Mouse (Mus musculus): ENCODE measurements at regions not wholly inside any gene's neighbourhood (a gene's known extent, or its start where the extent isn't known, plus 50 kb on each side); places are given as distances from the start of the nearest gene placed in this dataset.

DNA sequence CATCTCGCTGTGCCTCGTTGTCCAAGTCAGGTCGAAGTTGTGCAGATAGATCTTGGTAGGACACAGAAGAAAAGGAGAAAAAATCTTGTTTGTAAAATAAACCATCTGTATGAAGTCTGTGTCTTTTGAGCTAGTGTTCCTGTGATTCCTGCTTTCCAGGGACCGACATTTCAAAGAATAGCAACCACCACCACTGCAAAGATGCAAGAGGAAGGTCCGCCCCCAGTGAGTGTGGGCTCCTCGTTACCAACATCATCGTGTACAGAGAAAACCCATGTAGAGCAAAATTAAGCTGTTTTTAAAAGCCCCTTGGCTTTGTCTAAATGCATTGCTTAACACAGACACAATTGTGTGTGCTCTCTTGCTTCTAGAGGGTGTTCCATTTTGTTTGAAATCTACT is 218.2 kb downstream of the Enc1 start:
- 92% methylated on average over 7 of the region's 7 CpGs for WGBS
- no peak overlapping the region for H3K9ac ChIP-seq (ENCODE audit: low read depth, low read length)
- H3K9me3 ChIP-seq (replicated peaks; ENCODE audit: control insufficient read depth, low read length, poor library complexity, severe bottlenecking) = no peaks in the 10 kb centered on the region
- no peaks in the 10 kb centered on the region for H3K27me3 ChIP-seq (ENCODE audit: control insufficient read depth, insufficient read depth, low read depth, low read length)
- no peaks in the 10 kb centered on the region for H3K36me3 ChIP-seq (ENCODE audit: control insufficient read depth, insufficient read depth, low read length)
- ATAC-seq = no peak
- no peak overlapping the region for H3K27ac ChIP-seq (ENCODE audit: low read length)
- no peak overlapping the region for H3K4me3 ChIP-seq (ENCODE audit: low read depth, low read length)
- no peak overlapping the region for H3K4me2 ChIP-seq (ENCODE audit: low read length)
- H3K4me1 ChIP-seq (ENCODE audit: control insufficient read depth, insufficient read depth, low read length) = no peaks in the 10 kb centered on the region

- 31% methylated on average over 6 of the region's 6 CpGs for WGBS
- Histone ChIP-seq H3K27ac (ENCODE audit: low read length) (no peak overlapping the region), H3K4me3 (ENCODE audit: low read depth, low read length) (no peak overlapping the region), H3K4me2 (ENCODE audit: low read length) (no peak overlapping the region), H3K9ac (ENCODE audit: low read depth, low read length) (no peak overlapping the region), H3K9me3 (replicated peaks; ENCODE audit: control insufficient read depth, low read length, poor library complexity, severe bottlenecking) (no peaks in the 10 kb centered on the region), H3K27me3 (ENCODE audit: control insufficient read depth, insufficient read depth, low read depth, low read length) (no peaks in the 10 kb centered on the region), H3K36me3 (ENCODE audit: control insufficient read depth, insufficient read depth, low read length) (no peaks in the 10 kb centered on the region), H3K4me1 (ENCODE audit: control insufficient read depth, insufficient read depth, low read length) (no peaks in the 10 kb centered on the region)
- ATAC-seq = no peak
Observed at GRCm38 (mm10) chr13:97455961-97456360, 215.1 kb downstream of the Enc1 start.

DNA sequence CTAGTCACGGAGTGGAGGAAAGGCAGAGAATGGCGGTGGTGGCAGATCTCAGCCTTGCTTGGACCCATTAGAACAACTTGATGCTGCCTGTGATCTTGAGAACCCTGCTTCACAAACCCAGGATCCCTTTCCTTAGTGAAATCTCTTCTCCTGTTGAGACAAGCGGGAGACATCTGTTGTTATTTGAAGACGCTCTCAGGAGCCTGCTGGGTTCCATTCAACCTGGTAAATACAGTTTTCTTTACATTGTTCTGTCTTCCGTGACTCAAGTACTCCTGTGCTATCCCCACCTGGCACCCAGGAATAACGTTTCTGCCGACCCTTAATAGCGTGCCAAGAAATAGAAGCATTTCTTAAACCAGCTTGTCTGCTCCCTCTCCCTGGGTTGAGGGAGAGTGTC is 213.8 kb downstream of the Enc1 start:
- Histone ChIP-seq H3K4me3 (ENCODE audit: low read depth, low read length) (no peak overlapping the region), H3K9me3 (replicated peaks; ENCODE audit: control insufficient read depth, low read length, poor library complexity, severe bottlenecking) (no peaks in the 10 kb centered on the region), H3K27ac (ENCODE audit: low read length) (no peak overlapping the region), H3K27me3 (ENCODE audit: control insufficient read depth, insufficient read depth, low read depth, low read length) (no peaks in the 10 kb centered on the region), H3K36me3 (ENCODE audit: control insufficient read depth, insufficient read depth, low read length) (no peaks in the 10 kb centered on the region), H3K4me2 (ENCODE audit: low read length) (no peak overlapping the region), H3K9ac (ENCODE audit: low read depth, low read length) (no peak overlapping the region), H3K4me1 (ENCODE audit: control insufficient read depth, insufficient read depth, low read length) (no peaks in the 10 kb centered on the region)
- no peak for ATAC-seq
- 69% methylated on average over 8 of the region's 8 CpGs for WGBS

GRCm38 (mm10) chr13:97453469-97453868 is 212.6 kb downstream of the Enc1 start:
- ATAC-seq = no peak
- 68% methylated on average over 6 of the region's 6 CpGs for WGBS
- no peak overlapping the region for H3K4me3 ChIP-seq (ENCODE audit: low read depth, low read length)

GRCm38 (mm10) chr13:97453090-97453430 is 212.2 kb downstream of the Enc1 start:
- no peak for ATAC-seq
- no peaks in the 10 kb centered on the region for H3K4me1 ChIP-seq (ENCODE audit: control insufficient read depth, insufficient read depth, low read length)
- WGBS = 21% methylated on average over 5 of the region's 5 CpGs
- no peak overlapping the region for H3K27ac ChIP-seq (ENCODE audit: low read length)
- no peak overlapping the region for H3K4me2 ChIP-seq (ENCODE audit: low read length)
- no peaks in the 10 kb centered on the region for H3K36me3 ChIP-seq (ENCODE audit: control insufficient read depth, insufficient read depth, low read length)
- no peak overlapping the region for H3K4me3 ChIP-seq (ENCODE audit: low read depth, low read length)
- H3K9ac ChIP-seq (ENCODE audit: low read depth, low read length) = no peak overlapping the region
- H3K27me3 ChIP-seq (ENCODE audit: control insufficient read depth, insufficient read depth, low read depth, low read length) = no peaks in the 10 kb centered on the region
- H3K9me3 ChIP-seq (replicated peaks; ENCODE audit: control insufficient read depth, low read length, poor library complexity, severe bottlenecking) = no peaks in the 10 kb centered on the region

More at GRCm38 (mm10) chr13:97453469-97453868, 212.6 kb downstream of the Enc1 start:
- no peak overlapping the region for H3K4me2 ChIP-seq (ENCODE audit: low read length)
- H3K9ac ChIP-seq (ENCODE audit: low read depth, low read length) = no peak overlapping the region
- no peaks in the 10 kb centered on the region for H3K9me3 ChIP-seq (replicated peaks; ENCODE audit: control insufficient read depth, low read length, poor library complexity, severe bottlenecking)
- H3K27ac ChIP-seq (ENCODE audit: low read length) = no peak overlapping the region
- no peaks in the 10 kb centered on the region for H3K4me1 ChIP-seq (ENCODE audit: control insufficient read depth, insufficient read depth, low read length)
- H3K27me3 ChIP-seq (ENCODE audit: control insufficient read depth, insufficient read depth, low read depth, low read length) = no peaks in the 10 kb centered on the region
- no peaks in the 10 kb centered on the region for H3K36me3 ChIP-seq (ENCODE audit: control insufficient read depth, insufficient read depth, low read length)

DNA sequence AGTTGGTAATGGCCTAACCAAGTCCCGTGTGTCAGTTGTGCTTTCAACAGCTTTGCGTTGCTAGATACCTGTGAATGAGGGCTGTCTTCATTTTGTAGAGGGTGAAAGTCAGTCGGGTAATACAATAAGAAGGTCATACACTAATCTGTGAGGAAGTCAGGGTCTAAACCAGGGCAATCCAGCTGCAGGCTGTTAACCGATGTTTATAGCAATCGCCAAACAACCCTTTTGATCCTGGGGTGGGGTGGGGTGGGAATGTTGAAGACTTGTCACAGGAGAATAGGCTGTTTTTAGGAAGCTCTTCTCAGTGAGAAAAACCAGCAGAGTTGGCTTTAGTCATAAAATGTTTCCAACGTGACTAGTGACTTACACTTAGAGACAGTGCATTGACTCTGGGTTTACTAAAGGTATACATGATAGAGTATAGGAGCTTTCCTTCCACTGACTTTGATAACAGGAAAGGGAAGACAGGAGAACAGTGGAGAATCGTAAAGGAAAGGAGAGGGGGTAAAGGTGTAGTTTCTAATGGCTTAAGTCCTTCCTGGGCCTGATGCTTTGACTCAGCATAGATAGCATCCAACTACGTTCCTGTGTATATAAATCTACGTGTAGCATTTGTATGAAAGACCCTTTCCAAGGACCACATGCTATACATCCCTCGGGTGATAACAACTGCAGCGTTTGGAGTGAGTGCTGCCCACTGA is 211.6 kb downstream of the Enc1 start:
- WGBS = 54% methylated on average over 11 of the region's 11 CpGs
- Histone ChIP-seq H3K9me3 (replicated peaks; ENCODE audit: control insufficient read depth, low read length, poor library complexity, severe bottlenecking) (no peaks in the 10 kb centered on the region), H3K27me3 (ENCODE audit: control insufficient read depth, insufficient read depth, low read depth, low read length) (no peaks in the 10 kb centered on the region), H3K27ac (ENCODE audit: low read length) (no peak overlapping the region), H3K4me1 (ENCODE audit: control insufficient read depth, insufficient read depth, low read length) (no peaks in the 10 kb centered on the region), H3K36me3 (ENCODE audit: control insufficient read depth, insufficient read depth, low read length) (no peaks in the 10 kb centered on the region), H3K4me2 (ENCODE audit: low read length) (no peak overlapping the region), H3K9ac (ENCODE audit: low read depth, low read length) (no peak overlapping the region), H3K4me3 (ENCODE audit: low read depth, low read length) (no peak overlapping the region)
- ATAC-seq = no peak

DNA sequence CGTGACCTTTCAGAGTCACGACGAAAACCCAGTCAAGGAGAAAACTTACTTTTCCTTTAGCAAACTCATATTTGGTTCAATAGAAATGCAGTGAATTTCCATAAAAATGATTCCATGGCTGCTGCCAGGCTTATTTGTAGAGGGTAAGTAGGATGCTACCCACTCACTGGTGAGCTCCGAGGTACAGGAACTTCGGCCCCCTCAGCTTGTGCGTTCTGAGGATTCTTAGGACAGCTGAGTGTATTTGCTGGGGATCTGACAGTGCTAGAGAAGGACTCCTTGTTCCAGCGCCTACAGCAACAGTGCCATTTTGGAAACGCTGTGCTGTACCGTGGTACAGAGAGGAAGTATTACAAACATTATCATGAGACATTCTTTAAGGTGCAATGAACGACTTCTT is 210.4 kb downstream of the Enc1 start:
- Histone ChIP-seq H3K27me3 (ENCODE audit: control insufficient read depth, insufficient read depth, low read depth, low read length) (no peaks in the 10 kb centered on the region), H3K9ac (ENCODE audit: low read depth, low read length) (no peak overlapping the region), H3K4me1 (ENCODE audit: control insufficient read depth, insufficient read depth, low read length) (no peaks in the 10 kb centered on the region), H3K9me3 (replicated peaks; ENCODE audit: control insufficient read depth, low read length, poor library complexity, severe bottlenecking) (no peaks in the 10 kb centered on the region), H3K36me3 (ENCODE audit: control insufficient read depth, insufficient read depth, low read length) (no peaks in the 10 kb centered on the region), H3K4me3 (ENCODE audit: low read depth, low read length) (no peak overlapping the region), H3K4me2 (ENCODE audit: low read length) (no peak overlapping the region), H3K27ac (ENCODE audit: low read length) (no peak overlapping the region)
- no peak for ATAC-seq
- WGBS = 82% methylated on average over 10 of the region's 10 CpGs

DNA sequence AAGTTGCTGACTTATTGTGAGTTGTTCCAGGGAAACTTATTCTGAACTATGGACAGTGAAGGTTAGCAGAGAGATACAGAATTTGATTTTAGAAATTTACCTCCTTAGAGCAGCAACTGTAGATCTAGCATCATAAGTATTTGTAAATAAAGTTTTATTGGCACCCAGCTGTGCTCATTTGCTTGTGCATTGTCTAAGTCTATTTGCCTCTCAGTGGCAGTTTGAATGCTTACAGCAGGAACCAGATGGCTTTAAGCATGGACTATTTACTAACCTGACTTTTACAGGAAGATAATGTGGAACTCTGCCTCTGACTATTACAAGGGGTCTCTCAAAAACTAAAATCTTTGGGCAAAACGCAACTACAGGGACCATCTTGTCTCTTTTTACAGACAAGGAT is 207.2 kb downstream of the Enc1 start:
- H3K4me2 ChIP-seq (ENCODE audit: low read length) = no peak overlapping the region
- no peak overlapping the region for H3K27ac ChIP-seq (ENCODE audit: low read length)
- H3K9me3 ChIP-seq (replicated peaks; ENCODE audit: control insufficient read depth, low read length, poor library complexity, severe bottlenecking) = no peaks in the 10 kb centered on the region
- WGBS = 90% methylated on average over 1 of the region's 1 CpGs
- H3K36me3 ChIP-seq (ENCODE audit: control insufficient read depth, insufficient read depth, low read length) = no peaks in the 10 kb centered on the region
- H3K27me3 ChIP-seq (ENCODE audit: control insufficient read depth, insufficient read depth, low read depth, low read length) = no peaks in the 10 kb centered on the region
- no peaks in the 10 kb centered on the region for H3K4me1 ChIP-seq (ENCODE audit: control insufficient read depth, insufficient read depth, low read length)
- no peak overlapping the region for H3K9ac ChIP-seq (ENCODE audit: low read depth, low read length)
- H3K4me3 ChIP-seq (ENCODE audit: low read depth, low read length) = no peak overlapping the region
- no peak for ATAC-seq

GRCm38 (mm10) chr13:97443731-97444428 is 203.0 kb downstream of the Enc1 start:
- no peak for ATAC-seq
- Histone ChIP-seq H3K4me2 (ENCODE audit: low read length) (no peak overlapping the region), H3K4me1 (ENCODE audit: control insufficient read depth, insufficient read depth, low read length) (peaks cover 25% of the 10 kb centered on the region), H3K36me3 (ENCODE audit: control insufficient read depth, insufficient read depth, low read length) (no peaks in the 10 kb centered on the region), H3K27me3 (ENCODE audit: control insufficient read depth, insufficient read depth, low read depth, low read length) (no peaks in the 10 kb centered on the region), H3K9me3 (replicated peaks; ENCODE audit: control insufficient read depth, low read length, poor library complexity, severe bottlenecking) (no peaks in the 10 kb centered on the region), H3K4me3 (ENCODE audit: low read depth, low read length) (no peak overlapping the region), H3K9ac (ENCODE audit: low read depth, low read length) (no peak overlapping the region), H3K27ac (ENCODE audit: low read length) (no peak overlapping the region)
- WGBS = 88% methylated on average over 14 of the region's 14 CpGs

Measured in midbrain, embryonic 16.5 days (tissue).